In genomic region chr9:114977461-114978280, GRCm38 (mm10) we compare ENCODE assay signal across 7 mouse cellular contexts. TPM values are rescaled to one million over a fixed set of nuclear protein-coding genes. Genes with fewer than 3 reads are reported as not detected.
DNase-seq lines count a peak whose midpoint lies in the region; ATAC-seq and TF ChIP-seq lines count a peak whose summit lies in the region.

No protein-coding gene starts in this region.

- H3K27ac ChIP-seq in lung, embryonic 16.5 days (ENCODE audit: low read length), result peak overlapping the region; percentile 91
- H3K27ac ChIP-seq in cortical plate, adult 2 months (ENCODE audit: insufficient read depth, low read length), result peak overlapping the region; percentile 78
- peak overlapping the region; percentile 76 for H3K27ac ChIP-seq in heart, embryonic 16.5 days (ENCODE audit: low read length)
- peak overlapping the region; percentile 80; the same call in 1 of the 2 replicates for H3K27ac ChIP-seq in limb, embryonic 13.5 days
- H3K27ac ChIP-seq in olfactory bulb, adult 2 months (ENCODE audit: insufficient read depth, low read depth, low read length), result no peak overlapping the region

- no peak for DNase-seq in lung, adult 18-20 months
- no peak for DNase-seq in Muller cell, postnatal 12 days (ENCODE audit: inconsistent ontology term)

- no peaks in the 10 kb centered on the region for H3K36me3 ChIP-seq in lung, embryonic 16.5 days (ENCODE audit: control insufficient read depth, insufficient read depth, low read length)
- no peaks in the 10 kb centered on the region for H3K36me3 ChIP-seq in heart, embryonic 16.5 days (ENCODE audit: control insufficient read depth, insufficient read depth)
- no peaks in the 10 kb centered on the region for H3K36me3 ChIP-seq in limb, embryonic 13.5 days

- no peak for TF ChIP-seq CTCF in cortical plate, adult 2 months (IDR thresholded peaks at IDR 0.05; ENCODE audit: extremely low read depth, insufficient read depth, low read length)
- TF ChIP-seq CTCF in olfactory bulb, adult 2 months (IDR thresholded peaks at IDR 0.05; ENCODE audit: insufficient read depth, low read depth, low read length), result no peak

- peak overlapping the region; percentile 84 for H3K9ac ChIP-seq in lung, embryonic 16.5 days (ENCODE audit: low read length)
- H3K9ac ChIP-seq in heart, embryonic 16.5 days (ENCODE audit: low read length), result peak overlapping the region; percentile 82
- H3K9ac ChIP-seq in limb, embryonic 13.5 days, result peak overlapping the region; percentile 87

- peaks cover 11% of the 10 kb centered on the region; the same call in 1 of the 2 replicates for H3K4me1 ChIP-seq in lung, embryonic 16.5 days (replicated peaks; ENCODE audit: control insufficient read depth, insufficient read depth, low read length)
- H3K4me1 ChIP-seq in cortical plate, adult 2 months (ENCODE audit: control insufficient read depth, insufficient read depth, low read length), result 0 out of 2 replicates have a peak, but pooled peaks cover 2% of the 10 kb centered on the region
- H3K4me1 ChIP-seq in heart, embryonic 16.5 days (ENCODE audit: control insufficient read depth, insufficient read depth, low read length), result peaks cover 9% of the 10 kb centered on the region
- peaks cover 29% of the 10 kb centered on the region for H3K4me1 ChIP-seq in limb, embryonic 13.5 days
- H3K4me1 ChIP-seq in olfactory bulb, adult 2 months (ENCODE audit: control insufficient read depth, insufficient read depth, low read length), result peaks cover 12% of the 10 kb centered on the region

- peak overlapping the region; percentile 80 for H3K4me3 ChIP-seq in lung, embryonic 16.5 days (ENCODE audit: low read length)
- H3K4me3 ChIP-seq in cortical plate, adult 2 months (ENCODE audit: insufficient read depth, low read length), result peak overlapping the region; percentile 82
- H3K4me3 ChIP-seq in heart, embryonic 16.5 days (ENCODE audit: low read length), result peak overlapping the region; percentile 73
- peak overlapping the region; percentile 79 for H3K4me3 ChIP-seq in limb, embryonic 13.5 days
- H3K4me3 ChIP-seq in olfactory bulb, adult 2 months (ENCODE audit: insufficient read depth, low read depth, low read length), result peak overlapping the region; percentile 74

- H3K9me3 ChIP-seq in lung, embryonic 16.5 days (ENCODE audit: control insufficient read depth, low read length), result no peaks in the 10 kb centered on the region
- no peaks in the 10 kb centered on the region for H3K9me3 ChIP-seq in heart, embryonic 16.5 days (replicated peaks; ENCODE audit: control insufficient read depth, low read length)
- no peaks in the 10 kb centered on the region for H3K9me3 ChIP-seq in limb, embryonic 13.5 days

- ATAC-seq in lung, embryonic 16.5 days (ENCODE audit: low read depth), result peak; percentile 58
- ATAC-seq in heart, embryonic 16.5 days (replicated peaks; ENCODE audit: extremely low read depth, insufficient read depth, low FRiP score), result peak; percentile 28; the same call in 1 of the 2 replicates
- peak; percentile 66 for ATAC-seq in limb, embryonic 13.5 days (ENCODE audit: low FRiP score, low read depth)

- TF ChIP-seq POLR2A in cortical plate, adult 2 months (IDR thresholded peaks at IDR 0.05; ENCODE audit: extremely low read depth, insufficient read depth, low read length), result no peak
- TF ChIP-seq POLR2A in olfactory bulb, adult 2 months (IDR thresholded peaks at IDR 0.05; ENCODE audit: insufficient read depth, low read depth, low read length), result no peak

- 5% methylated on average over 30 of the region's 31 CpGs for WGBS in lung, embryonic 16.5 days
- 3% methylated on average over 31 of the region's 31 CpGs for WGBS in heart, embryonic 16.5 days
- 10% methylated on average over 31 of the region's 31 CpGs for WGBS in limb, embryonic 13.5 days
- WGBS in olfactory bulb, adult 2 months, result 13% methylated on average over 31 of the region's 31 CpGs

- no peaks in the 10 kb centered on the region; the same call in 1 of the 2 replicates for H3K27me3 ChIP-seq in lung, embryonic 16.5 days (ENCODE audit: control insufficient read depth, insufficient read depth, low read depth, low read length)
- H3K27me3 ChIP-seq in heart, embryonic 16.5 days (ENCODE audit: control insufficient read depth, insufficient read depth, low read length), result peaks cover 9% of the 10 kb centered on the region
- H3K27me3 ChIP-seq in limb, embryonic 13.5 days, result peaks cover 18% of the 10 kb centered on the region

- H3K4me2 ChIP-seq in lung, embryonic 16.5 days (ENCODE audit: low read depth, low read length), result peak overlapping the region; percentile 92
- H3K4me2 ChIP-seq in heart, embryonic 16.5 days (ENCODE audit: low read depth, low read length), result peak overlapping the region; percentile 75
- peak overlapping the region; percentile 92 for H3K4me2 ChIP-seq in limb, embryonic 13.5 days (replicated peaks)

RNA-seq across cellular contexts. Expression of gene Osbpl10, which starts 0.7 kb away (rescaled TPM):
- polyA plus RNA-seq in lung, embryonic 16.5 days (2015; fragmentation: Nextera tagmentation; extraction: Ambion mirVana), result 2.2 and 3.5 TPM in 2 replicates
- polyA plus RNA-seq in cortical plate, adult 2 months (2012; rRNA removed), result 21.1 and 21.2 TPM in 2 replicates
- polyA plus RNA-seq in heart, embryonic 16.5 days (2015; fragmentation: Nextera tagmentation; extraction: Ambion mirVana), result 3.5 and 5.1 TPM in 2 replicates
- 2.8 and 3.9 TPM in 2 replicates for polyA plus RNA-seq in limb, embryonic 13.5 days (2015; fragmentation: Nextera tagmentation; extraction: Ambion mirVana)
- not detected in 2 replicates for polyA plus RNA-seq in olfactory bulb, adult 2 months (2012; ENCODE audit: insufficient read depth, insufficient read length, low replicate concordance, missing spikeins)

RNA-seq across cellular contexts. Expression of gene Rps27rt, which starts 4.9 kb away (rescaled TPM):
- polyA plus RNA-seq in lung, embryonic 16.5 days (2015; fragmentation: Nextera tagmentation; extraction: Ambion mirVana), result 402 and 504 TPM in 2 replicates
- polyA plus RNA-seq in cortical plate, adult 2 months (2012; rRNA removed), result 88.6 and 94.0 TPM in 2 replicates
- polyA plus RNA-seq in heart, embryonic 16.5 days (2015; fragmentation: Nextera tagmentation; extraction: Ambion mirVana), result 125 and 458 TPM in 2 replicates
- 368 and 463 TPM in 2 replicates for polyA plus RNA-seq in limb, embryonic 13.5 days (2015; fragmentation: Nextera tagmentation; extraction: Ambion mirVana)
- polyA plus RNA-seq in olfactory bulb, adult 2 months (2012; ENCODE audit: insufficient read depth, insufficient read length, low replicate concordance, missing spikeins), result not detected in 2 replicates

RNA-seq across cellular contexts. Expression of gene Gpd1l, which starts 43.9 kb away (rescaled TPM):
- 17.7 and 18.1 TPM in 2 replicates for polyA plus RNA-seq in lung, embryonic 16.5 days (2015; fragmentation: Nextera tagmentation; extraction: Ambion mirVana)
- polyA plus RNA-seq in cortical plate, adult 2 months (2012; rRNA removed), result 72.9 and 76.0 TPM in 2 replicates
- polyA plus RNA-seq in heart, embryonic 16.5 days (2015; fragmentation: Nextera tagmentation; extraction: Ambion mirVana), result 18.0 and 19.5 TPM in 2 replicates
- polyA plus RNA-seq in limb, embryonic 13.5 days (2015; fragmentation: Nextera tagmentation; extraction: Ambion mirVana), result 8.5 and 9.7 TPM in 2 replicates
- polyA plus RNA-seq in olfactory bulb, adult 2 months (2012; ENCODE audit: insufficient read depth, insufficient read length, low replicate concordance, missing spikeins), result not detected in 2 replicates
